Mouse (Mus musculus) heart, adult 2 months (tissue): ENCODE measurements at regions not wholly inside any gene's neighbourhood (a gene's known extent, or its start where the extent isn't known, plus 50 kb on each side); places are given as distances from the start of the nearest gene placed in this dataset.

Experiments
- DNase-seq, 2 experiments: peaks; one replicate each; pipeline ENCODE4 v3.0.0; 2021
- H3K27ac ChIP-seq: fragments of 200-600 bp; 2 replicates; pipeline ENCODE4 v1.8.1; 2022
- H3K27me3 ChIP-seq: fragments of 200-500 bp; 2 replicates; pipeline ENCODE4 v1.6.1; 2012; ENCODE audit warnings: mild to moderate bottlenecking, low read length, inconsistent platforms, mixed read lengths; ENCODE audit not compliant: control insufficient read depth, insufficient read depth
- H3K36me3 ChIP-seq: fragments of 200-500 bp; 2 replicates; pipeline ENCODE4 v1.6.1; 2012; ENCODE audit warnings: low read length, inconsistent platforms; ENCODE audit not compliant: control insufficient read depth, insufficient read depth
- H3K4me1 ChIP-seq: fragments of 200-500 bp; 2 replicates; pipeline ENCODE4 v1.6.1; 2011; ENCODE audit warnings: low read length; ENCODE audit not compliant: control insufficient read depth, insufficient read depth
- H3K4me3 ChIP-seq: fragments of 200-600 bp; 2 replicates; pipeline ENCODE4 v1.8.1; 2022
- H3K79me2 ChIP-seq: fragments of 200-500 bp; replicated peaks from 2 replicates; pipeline ENCODE4 v1.6.1; 2012; ENCODE audit warnings: mild to moderate bottlenecking, inconsistent platforms, low read length, moderate library complexity, mixed read lengths; ENCODE audit not compliant: control insufficient read depth, insufficient read depth
- H3K9ac ChIP-seq: fragments of 200-500 bp; 2 replicates; pipeline ENCODE4 v1.6.1; 2012; ENCODE audit warnings: low read depth, mild to moderate bottlenecking, control low read depth, inconsistent platforms, low read length, mixed read lengths
- CTCF ChIP-seq: fragments of 200-600 bp; IDR thresholded peaks from 2 replicates; pipeline ENCODE4 v1.8.1; 2022; ENCODE audit warnings: antibody characterized with exemption, mild to moderate bottlenecking, moderate library complexity
- EP300 ChIP-seq: fragments of 200-500 bp; IDR thresholded peaks from 2 replicates; pipeline ENCODE4 v1.6.1; 2011; ENCODE audit warnings: low read depth, low read length, control low read depth; ENCODE audit not compliant: insufficient read depth
- POLR2A ChIP-seq: fragments of 200-500 bp; IDR thresholded peaks from 2 replicates; pipeline ENCODE4 v1.6.1; 2011; ENCODE audit warnings: mild to moderate bottlenecking, low read depth, low read length, control low read depth; ENCODE audit not compliant: insufficient read depth
- WGBS: fragments of 180-500 bp; shearing (Covaris S2); methylation state at CpG from one replicate; pipeline ENCODE4 v1.1.7; 2018; 5-methylcytosine and 5-hydroxymethylcytosine counted together
- intact Hi-C: fragments of 180-260 bp; cut with DNase I; formaldehyde crosslinking; loops from one replicate; pipeline ENCODE4 v1.15.1; 2025

- no peaks in the 10 kb centered on the region for H3K27me3 ChIP-seq
- no peak for DNase-seq
- intact Hi-C loops = no loop called here
- no peak overlapping the region for H3K27ac ChIP-seq
- TF ChIP-seq POLR2A (no peak), CTCF (no peak), EP300 (no peak)
- H3K36me3 ChIP-seq = no peaks in the 10 kb centered on the region
- WGBS = 66% methylated on average over 2 of the region's 2 CpGs
- no peaks in the 10 kb centered on the region for H3K4me1 ChIP-seq
- no peaks in the 10 kb centered on the region for H3K79me2 ChIP-seq
- H3K4me3 ChIP-seq = no peak overlapping the region
- H3K9ac ChIP-seq = no peak overlapping the region
Observed at GRCm38 (mm10) chr7:71050825-71051224, 300.5 kb downstream of the Gm10295 start.

- Histone ChIP-seq H3K36me3 (no peaks in the 10 kb centered on the region), H3K79me2 (no peaks in the 10 kb centered on the region), H3K9ac (no peak overlapping the region), H3K27me3 (no peaks in the 10 kb centered on the region), H3K4me1 (no peaks in the 10 kb centered on the region), H3K4me3 (no peak overlapping the region), H3K27ac (no peak overlapping the region)
- no peak for TF ChIP-seq POLR2A
- TF ChIP-seq EP300 = no peak
- TF ChIP-seq CTCF = no peak
- intact Hi-C loops = no loop called here
- WGBS = 81% methylated on average over 3 of the region's 3 CpGs
- no peak for DNase-seq
Observed at GRCm38 (mm10) chr7:71047201-71047600, 304.1 kb downstream of the Gm10295 start.

- no peak for TF ChIP-seq CTCF
- no peak for TF ChIP-seq EP300
- no peak for TF ChIP-seq POLR2A
- Histone ChIP-seq H3K79me2 (no peaks in the 10 kb centered on the region), H3K4me3 (no peak overlapping the region), H3K4me1 (no peaks in the 10 kb centered on the region), H3K27me3 (no peaks in the 10 kb centered on the region), H3K27ac (no peak overlapping the region), H3K36me3 (no peaks in the 10 kb centered on the region), H3K9ac (no peak overlapping the region)
- 35% methylated on average over 1 of the region's 1 CpGs for WGBS
- no peak for DNase-seq
- intact Hi-C loops = no loop called here
Observed at GRCm38 (mm10) chr7:71046596-71046995, 304.7 kb downstream of the Gm10295 start.

DNA sequence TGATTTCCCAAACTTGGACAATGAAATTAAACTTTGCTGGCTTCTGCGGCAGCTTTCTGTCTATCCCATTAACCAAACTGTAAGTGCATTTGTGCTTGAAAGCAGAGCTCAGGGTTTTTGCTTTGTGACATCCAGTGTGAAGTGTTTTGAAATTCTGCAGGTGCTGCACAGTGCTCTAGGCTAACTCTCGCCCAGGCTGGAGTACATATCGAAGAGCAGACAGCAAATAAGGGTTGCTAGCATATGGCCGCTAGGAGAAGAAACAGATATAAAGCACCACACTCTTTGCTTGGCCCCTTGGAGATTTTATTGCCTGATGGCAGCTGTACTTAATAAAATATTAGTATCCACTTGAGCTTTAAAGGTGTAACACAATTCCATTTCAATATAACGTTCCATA is 307.5 kb downstream of the Gm10295 start:
- no peak for DNase-seq
- Histone ChIP-seq H3K27me3 (no peaks in the 10 kb centered on the region), H3K9ac (no peak overlapping the region), H3K36me3 (peaks cover 3% of the 10 kb centered on the region; the same call in 1 of the 2 replicates), H3K4me1 (no peaks in the 10 kb centered on the region), H3K4me3 (no peak overlapping the region), H3K79me2 (no peaks in the 10 kb centered on the region), H3K27ac (no peak overlapping the region)
- intact Hi-C loops = no loop called here
- 87% methylated on average over 5 of the region's 5 CpGs for WGBS
- TF ChIP-seq CTCF = no peak
- TF ChIP-seq POLR2A = no peak
- TF ChIP-seq EP300 = no peak

- 92% methylated on average over 8 of the region's 8 CpGs for WGBS
- H3K4me1 ChIP-seq = no peaks in the 10 kb centered on the region
- intact Hi-C loops = no loop called here
- H3K27me3 ChIP-seq = no peaks in the 10 kb centered on the region
- no peak overlapping the region for H3K4me3 ChIP-seq
- TF ChIP-seq CTCF (no peak), POLR2A (no peak), EP300 (no peak)
- no peak overlapping the region for H3K27ac ChIP-seq
- H3K79me2 ChIP-seq = no peaks in the 10 kb centered on the region
- DNase-seq = no peak
- H3K9ac ChIP-seq = no peak overlapping the region
- peaks cover 3% of the 10 kb centered on the region; the same call in 1 of the 2 replicates for H3K36me3 ChIP-seq
Observed at GRCm38 (mm10) chr7:71043128-71043527, 308.2 kb downstream of the Gm10295 start.

DNA sequence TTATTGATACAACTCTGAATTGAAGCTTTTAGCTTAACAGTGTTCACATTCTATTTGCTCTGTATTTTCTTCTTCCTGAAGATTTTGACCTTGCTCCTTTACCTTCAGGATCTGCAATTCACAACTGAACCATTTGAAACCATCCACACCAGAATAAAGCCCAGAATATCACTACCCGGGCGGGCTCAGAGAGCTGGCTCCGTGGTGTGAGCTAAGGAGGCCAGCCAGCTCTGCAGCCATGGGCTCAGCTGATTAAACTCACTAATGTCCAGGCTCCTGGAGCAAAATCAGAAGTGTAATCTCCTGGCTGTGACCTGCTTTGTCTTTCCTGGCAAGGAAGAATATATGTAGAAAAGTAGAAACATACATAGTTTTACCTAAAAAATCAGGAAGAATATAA is 309.9 kb downstream of the Gm10295 start:
- no peak for DNase-seq
- TF ChIP-seq CTCF (no peak), POLR2A (no peak), EP300 (no peak)
- no peaks in the 10 kb centered on the region for H3K4me1 ChIP-seq
- H3K9ac ChIP-seq = no peak overlapping the region
- WGBS = 61% methylated on average over 3 of the region's 3 CpGs
- no peak overlapping the region for H3K4me3 ChIP-seq
- H3K36me3 ChIP-seq = peaks cover 3% of the 10 kb centered on the region; the same call in 1 of the 2 replicates
- no peak overlapping the region for H3K27ac ChIP-seq
- intact Hi-C loops = no loop called here
- no peaks in the 10 kb centered on the region for H3K79me2 ChIP-seq
- no peaks in the 10 kb centered on the region for H3K27me3 ChIP-seq
